Mouse (Mus musculus): ENCODE results near the gene Elf5. TPM values are rescaled to one million over a fixed set of nuclear protein-coding genes. Genes with fewer than 3 reads are reported as not detected.

The Elf5 gene
- polyA plus RNA-seq (2015; fragmentation: Nextera tagmentation; extraction: Ambion mirVana) = not detected in 2 replicates

DNA sequence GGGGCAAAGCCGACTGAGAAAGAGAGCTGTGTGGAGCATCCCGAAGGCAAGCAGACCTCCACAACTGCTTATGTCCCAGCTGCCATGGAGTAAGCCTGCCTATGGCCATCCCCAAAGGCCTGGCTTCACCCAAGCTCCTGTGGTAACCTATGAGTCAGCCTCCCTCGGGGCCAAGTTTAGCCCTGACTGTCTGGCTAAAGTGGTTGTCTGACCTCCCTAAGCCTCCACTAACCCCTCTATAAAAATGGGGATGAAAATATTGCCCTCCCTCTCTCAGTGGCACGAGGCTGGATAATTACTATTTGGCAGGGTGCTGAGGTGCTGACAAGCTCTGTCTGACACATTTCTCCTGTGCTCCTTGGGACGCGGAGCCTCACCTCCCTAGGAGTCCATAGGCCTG lies at the start of gene Elf5:
Elf5 (plus strand) TSS at position 341 of the 400 bp plus-strand sequence.
- no peak within 1 kb of the TSS for H3K9ac ChIP-seq (ENCODE audit: low read depth, low read length)
- no peaks in the 10 kb centered on the region for H3K36me3 ChIP-seq (ENCODE audit: control insufficient read depth, insufficient read depth, low read length)
- H3K4me2 ChIP-seq (ENCODE audit: low read length) = no peak within 1 kb of the TSS
- no peaks in the 10 kb centered on the region for H3K27me3 ChIP-seq (replicated peaks; ENCODE audit: control insufficient read depth, insufficient read depth, low read length)
- H3K4me3 ChIP-seq (ENCODE audit: low read length) = no peak within 1 kb of the TSS
- H3K9me3 ChIP-seq (ENCODE audit: control insufficient read depth, low read length) = no peaks in the 10 kb centered on the region
- no peaks in the 10 kb centered on the region for H3K4me1 ChIP-seq (ENCODE audit: control insufficient read depth, insufficient read depth, low read depth, low read length)
- ATAC-seq = no peak
- no peak within 1 kb of the TSS for H3K27ac ChIP-seq (ENCODE audit: low read depth, low read length)
- WGBS = 84% methylated on average over 6 of the region's 6 CpGs

DNA sequence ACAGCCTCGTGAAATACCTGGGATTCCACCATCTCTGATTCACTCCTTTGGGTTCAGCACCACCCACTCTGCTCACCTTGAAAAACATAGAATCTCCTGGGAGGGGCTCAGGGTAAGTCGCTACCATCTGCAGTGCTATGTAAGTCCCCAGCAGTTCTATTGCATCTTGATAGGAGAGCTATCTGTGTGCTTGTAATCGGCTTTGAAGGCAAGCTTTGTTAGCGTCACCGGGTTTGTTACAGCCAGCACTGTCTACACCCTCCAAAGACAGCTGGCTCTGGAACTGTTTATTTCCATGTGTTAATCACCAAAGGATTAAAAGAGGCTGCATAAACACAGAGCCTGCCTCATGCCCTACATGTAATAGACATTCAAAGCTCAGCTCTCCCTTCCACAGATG lies 38.9 kb upstream of the Elf5 start:
- H3K4me1 ChIP-seq (ENCODE audit: control insufficient read depth, insufficient read depth, low read depth, low read length) = no peaks in the 10 kb centered on the region
- H3K4me3 ChIP-seq (ENCODE audit: low read length) = no peak overlapping the region
- no peak overlapping the region for H3K27ac ChIP-seq (ENCODE audit: low read depth, low read length)
- no peaks in the 10 kb centered on the region for H3K9me3 ChIP-seq (ENCODE audit: control insufficient read depth, low read length)
- WGBS = 84% methylated on average over 5 of the region's 5 CpGs
- no peaks in the 10 kb centered on the region for H3K27me3 ChIP-seq (replicated peaks; ENCODE audit: control insufficient read depth, insufficient read depth, low read length)
- H3K4me2 ChIP-seq (ENCODE audit: low read length) = no peak overlapping the region
- ATAC-seq = no peak
- H3K9ac ChIP-seq (ENCODE audit: low read depth, low read length) = no peak overlapping the region
- H3K36me3 ChIP-seq (ENCODE audit: control insufficient read depth, insufficient read depth, low read length) = no peaks in the 10 kb centered on the region

DNA sequence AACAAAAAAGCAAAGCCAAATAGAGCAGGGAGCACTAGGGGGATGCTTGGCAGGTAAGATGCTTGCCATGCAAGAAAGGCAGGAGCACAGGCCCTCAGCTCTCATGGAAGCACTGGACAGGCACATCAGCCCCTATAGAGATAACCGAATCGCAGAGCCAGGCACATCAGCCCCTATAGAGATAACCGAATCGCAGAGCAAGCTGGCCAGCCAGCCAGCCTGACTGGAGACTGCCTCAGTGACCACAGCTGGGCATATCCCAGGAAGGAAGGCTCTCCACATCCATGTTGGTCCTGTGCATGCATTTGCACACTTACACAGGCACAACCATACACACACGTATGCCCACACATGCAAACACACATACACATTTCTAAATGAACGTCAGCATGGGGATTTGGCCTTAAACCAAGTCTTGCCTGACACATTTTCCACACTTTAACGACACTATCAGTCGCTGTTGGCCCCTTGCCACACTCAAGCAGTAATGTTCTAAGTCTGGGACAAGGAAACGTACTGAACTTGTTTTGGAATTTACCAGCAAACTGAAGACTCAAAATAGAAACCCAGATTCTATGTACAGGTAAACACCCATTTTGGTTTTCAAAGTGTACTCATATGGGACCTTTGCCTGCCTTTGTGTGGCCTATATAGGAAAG lies 31.9 kb upstream of the Elf5 start:
- Histone ChIP-seq H3K36me3 (ENCODE audit: control insufficient read depth, insufficient read depth, low read length) (no peaks in the 10 kb centered on the region), H3K9ac (ENCODE audit: low read depth, low read length) (no peak overlapping the region), H3K4me2 (ENCODE audit: low read length) (no peak overlapping the region), H3K4me1 (ENCODE audit: control insufficient read depth, insufficient read depth, low read depth, low read length) (no peaks in the 10 kb centered on the region), H3K27me3 (replicated peaks; ENCODE audit: control insufficient read depth, insufficient read depth, low read length) (no peaks in the 10 kb centered on the region), H3K9me3 (ENCODE audit: control insufficient read depth, low read length) (no peaks in the 10 kb centered on the region), H3K4me3 (ENCODE audit: low read length) (no peak overlapping the region), H3K27ac (ENCODE audit: low read depth, low read length) (no peak overlapping the region)
- WGBS = 65% methylated on average over 9 of the region's 9 CpGs
- no peak for ATAC-seq

DNA sequence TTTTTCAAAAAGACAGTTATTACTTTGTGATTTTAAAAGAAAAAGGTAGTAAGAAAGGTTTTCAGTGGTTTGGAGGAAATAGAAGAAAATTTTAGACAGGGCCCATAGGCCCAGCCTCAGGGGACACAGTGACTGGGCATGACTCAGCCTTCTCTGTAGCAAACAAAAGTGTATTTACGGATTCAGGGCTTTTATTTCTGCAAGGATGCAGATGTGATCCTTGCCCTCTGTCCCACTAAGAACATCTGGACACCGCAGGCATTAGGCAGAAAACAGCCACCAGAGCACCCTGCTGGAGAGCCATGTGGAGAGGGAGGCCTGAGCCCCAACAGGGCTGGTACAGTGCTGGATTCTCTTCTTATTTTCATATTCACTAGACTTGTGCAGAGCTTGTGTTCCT lies 29.3 kb upstream of the Elf5 start:
- no peak overlapping the region for H3K27ac ChIP-seq (ENCODE audit: low read depth, low read length)
- H3K36me3 ChIP-seq (ENCODE audit: control insufficient read depth, insufficient read depth, low read length) = no peaks in the 10 kb centered on the region
- H3K4me1 ChIP-seq (ENCODE audit: control insufficient read depth, insufficient read depth, low read depth, low read length) = no peaks in the 10 kb centered on the region
- no peak overlapping the region for H3K4me3 ChIP-seq (ENCODE audit: low read length)
- 77% methylated on average over 2 of the region's 2 CpGs for WGBS
- H3K9me3 ChIP-seq (ENCODE audit: control insufficient read depth, low read length) = no peaks in the 10 kb centered on the region
- no peak overlapping the region for H3K4me2 ChIP-seq (ENCODE audit: low read length)
- no peaks in the 10 kb centered on the region for H3K27me3 ChIP-seq (replicated peaks; ENCODE audit: control insufficient read depth, insufficient read depth, low read length)
- ATAC-seq = no peak
- no peak overlapping the region for H3K9ac ChIP-seq (ENCODE audit: low read depth, low read length)

DNA sequence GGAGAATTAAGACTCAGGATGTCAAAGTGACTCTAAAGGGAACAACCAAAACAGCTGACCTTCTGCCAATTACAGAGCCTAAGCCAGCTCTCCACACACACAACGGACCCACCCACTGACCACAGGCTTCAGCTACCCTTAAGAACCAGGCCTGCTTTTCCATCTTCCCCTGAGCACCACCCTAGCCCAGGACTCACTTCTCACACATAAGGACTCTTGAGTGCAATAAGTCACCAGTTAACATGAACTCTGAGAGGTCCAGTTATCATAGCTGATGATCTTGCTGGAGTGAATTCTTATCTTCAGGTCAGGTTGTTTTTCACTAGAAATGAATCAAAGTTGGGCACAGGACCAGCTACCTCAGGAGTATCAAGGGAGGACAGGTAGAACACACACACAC lies 23.6 kb upstream of the Elf5 start:
- no peak for ATAC-seq
- no peak overlapping the region for H3K4me3 ChIP-seq (ENCODE audit: low read length)
- H3K4me2 ChIP-seq (ENCODE audit: low read length) = no peak overlapping the region
- no peak overlapping the region for H3K9ac ChIP-seq (ENCODE audit: low read depth, low read length)
- 80% methylated on average over 1 of the region's 1 CpGs for WGBS
- peaks cover 7% of the 10 kb centered on the region; the same call in 1 of the 2 replicates for H3K4me1 ChIP-seq (ENCODE audit: control insufficient read depth, insufficient read depth, low read depth, low read length)
- no peaks in the 10 kb centered on the region for H3K9me3 ChIP-seq (ENCODE audit: control insufficient read depth, low read length)
- no peaks in the 10 kb centered on the region for H3K27me3 ChIP-seq (replicated peaks; ENCODE audit: control insufficient read depth, insufficient read depth, low read length)
- H3K27ac ChIP-seq (ENCODE audit: low read depth, low read length) = no peak overlapping the region
- no peaks in the 10 kb centered on the region for H3K36me3 ChIP-seq (ENCODE audit: control insufficient read depth, insufficient read depth, low read length)

DNA sequence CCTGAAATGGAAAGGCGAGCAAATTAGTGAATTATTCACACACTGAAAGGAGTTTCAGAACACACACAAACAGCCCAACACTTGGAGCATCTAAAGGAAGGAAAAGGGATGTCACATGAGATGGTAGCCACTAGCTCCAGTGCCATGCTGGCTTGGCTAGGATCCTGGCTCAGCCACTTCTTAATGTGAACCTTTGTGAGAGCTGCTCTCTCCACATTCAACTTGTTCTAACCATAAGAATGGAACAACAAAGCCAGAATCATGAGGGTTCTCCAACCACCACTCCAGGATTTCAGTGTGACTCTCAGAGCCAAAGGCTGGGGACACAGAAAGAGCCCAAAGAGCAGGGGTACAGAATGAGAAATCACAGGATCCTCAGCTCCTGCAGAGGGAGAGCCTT lies 23.2 kb upstream of the Elf5 start:
- Histone ChIP-seq H3K9me3 (ENCODE audit: control insufficient read depth, low read length) (no peaks in the 10 kb centered on the region), H3K36me3 (ENCODE audit: control insufficient read depth, insufficient read depth, low read length) (no peaks in the 10 kb centered on the region), H3K4me3 (ENCODE audit: low read length) (no peak overlapping the region), H3K4me2 (ENCODE audit: low read length) (no peak overlapping the region), H3K27me3 (replicated peaks; ENCODE audit: control insufficient read depth, insufficient read depth, low read length) (no peaks in the 10 kb centered on the region), H3K27ac (ENCODE audit: low read depth, low read length) (no peak overlapping the region), H3K9ac (ENCODE audit: low read depth, low read length) (no peak overlapping the region), H3K4me1 (ENCODE audit: control insufficient read depth, insufficient read depth, low read depth, low read length) (peaks cover 7% of the 10 kb centered on the region; the same call in 1 of the 2 replicates)
- WGBS = 90% methylated on average over 1 of the region's 1 CpGs
- no peak for ATAC-seq

DNA sequence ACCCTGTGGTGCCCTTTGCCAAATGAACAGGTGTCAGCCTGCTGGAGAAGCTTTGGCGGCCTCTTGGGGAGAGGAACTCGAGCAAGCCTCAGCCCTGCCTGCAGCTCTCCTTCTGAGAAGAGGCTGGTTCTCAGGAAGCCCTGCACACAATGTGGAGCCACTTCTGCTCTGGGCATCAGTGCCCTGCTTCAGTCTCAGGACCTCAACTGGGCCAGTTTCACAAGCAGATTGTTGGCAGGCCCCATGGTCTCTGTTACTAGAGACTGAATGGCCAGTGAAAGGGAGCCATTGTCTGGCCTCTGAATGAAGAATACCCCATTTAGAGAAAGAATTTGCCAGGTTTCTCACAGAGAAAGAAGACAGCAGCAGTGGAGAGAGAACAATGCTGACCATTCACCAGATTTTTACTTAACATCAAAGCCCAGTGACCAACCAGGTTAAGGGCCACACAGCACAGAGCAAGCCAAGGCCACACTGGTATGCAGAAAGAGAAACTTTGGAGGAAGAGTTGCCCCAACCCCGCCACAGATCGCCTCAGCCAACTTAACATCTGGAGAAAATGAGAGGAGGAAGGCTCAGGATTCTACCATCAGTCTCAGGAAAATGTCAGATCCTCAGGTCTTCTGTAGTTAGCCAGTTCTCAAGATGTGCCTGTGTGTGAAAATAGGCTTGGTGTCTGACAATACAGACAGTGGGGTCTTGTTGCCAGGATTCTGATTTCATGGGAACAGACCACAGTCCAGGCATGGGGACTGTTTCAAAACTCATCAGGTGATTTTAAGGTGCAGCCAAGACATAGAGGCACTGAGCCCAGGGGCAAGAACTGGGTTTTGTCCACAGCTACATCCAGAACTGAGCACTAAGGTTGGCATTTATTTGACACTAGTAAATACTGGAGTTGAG lies 21.2 kb upstream of the Elf5 start:
- peaks cover 7% of the 10 kb centered on the region; the same call in 1 of the 2 replicates for H3K4me1 ChIP-seq (ENCODE audit: control insufficient read depth, insufficient read depth, low read depth, low read length)
- H3K36me3 ChIP-seq (ENCODE audit: control insufficient read depth, insufficient read depth, low read length) = no peaks in the 10 kb centered on the region
- 32% methylated on average over 4 of the region's 4 CpGs for WGBS
- no peak overlapping the region for H3K4me2 ChIP-seq (ENCODE audit: low read length)
- H3K27ac ChIP-seq (ENCODE audit: low read depth, low read length) = peak overlapping the region; percentile 68
- no peaks in the 10 kb centered on the region for H3K9me3 ChIP-seq (ENCODE audit: control insufficient read depth, low read length)
- no peak overlapping the region for H3K4me3 ChIP-seq (ENCODE audit: low read length)
- H3K27me3 ChIP-seq (replicated peaks; ENCODE audit: control insufficient read depth, insufficient read depth, low read length) = no peaks in the 10 kb centered on the region
- H3K9ac ChIP-seq (ENCODE audit: low read depth, low read length) = no peak overlapping the region
- ATAC-seq = peak; percentile 91

DNA sequence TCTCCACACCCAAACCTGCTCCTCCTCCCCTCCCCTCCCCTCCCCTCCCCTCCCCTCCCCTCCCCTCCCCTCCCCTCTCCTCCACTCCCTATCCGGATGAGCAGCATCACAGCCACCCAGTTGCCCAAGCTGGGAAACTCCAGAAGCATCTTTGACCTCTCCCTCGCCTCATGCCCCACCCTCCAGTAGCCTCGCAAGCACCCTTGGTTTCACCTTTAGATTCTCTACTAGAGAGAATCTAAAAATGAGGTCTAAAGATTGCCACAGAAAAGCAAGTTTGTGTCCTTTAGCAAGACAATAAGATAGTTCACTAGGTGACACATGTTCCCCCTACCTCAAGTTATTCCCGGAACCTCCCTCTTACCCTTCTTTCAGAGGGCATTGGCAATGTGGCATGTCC lies 19.9 kb upstream of the Elf5 start:
- no peak for ATAC-seq
- H3K4me1 ChIP-seq (ENCODE audit: control insufficient read depth, insufficient read depth, low read depth, low read length) = peaks cover 7% of the 10 kb centered on the region; the same call in 1 of the 2 replicates
- no peaks in the 10 kb centered on the region for H3K9me3 ChIP-seq (ENCODE audit: control insufficient read depth, low read length)
- no peak overlapping the region for H3K27ac ChIP-seq (ENCODE audit: low read depth, low read length)
- H3K4me2 ChIP-seq (ENCODE audit: low read length) = no peak overlapping the region
- no peaks in the 10 kb centered on the region for H3K36me3 ChIP-seq (ENCODE audit: control insufficient read depth, insufficient read depth, low read length)
- 73% methylated on average over 4 of the region's 4 CpGs for WGBS
- H3K4me3 ChIP-seq (ENCODE audit: low read length) = no peak overlapping the region
- no peaks in the 10 kb centered on the region for H3K27me3 ChIP-seq (replicated peaks; ENCODE audit: control insufficient read depth, insufficient read depth, low read length)
- H3K9ac ChIP-seq (ENCODE audit: low read depth, low read length) = no peak overlapping the region

DNA sequence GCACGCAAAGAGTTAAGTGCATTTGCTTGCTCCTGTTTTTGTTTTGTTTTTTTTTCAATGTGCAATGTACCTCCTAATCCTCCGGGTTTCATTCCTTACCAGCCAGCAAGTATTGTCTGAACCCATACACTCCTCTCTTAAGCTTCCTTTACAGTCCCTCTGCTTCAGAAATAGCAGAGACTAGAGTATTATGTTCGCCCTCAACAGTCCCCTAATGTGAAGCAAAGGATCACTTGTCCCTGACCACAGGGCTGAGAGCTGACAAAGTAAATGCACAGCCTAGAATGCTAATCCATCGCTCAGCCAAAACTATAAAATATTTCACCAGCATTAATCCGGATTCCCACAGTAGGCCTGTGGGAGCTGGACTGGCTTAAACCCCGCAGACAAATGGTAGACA lies 13.4 kb upstream of the Elf5 start:
- Histone ChIP-seq H3K27ac (ENCODE audit: low read depth, low read length) (no peak overlapping the region), H3K4me1 (ENCODE audit: control insufficient read depth, insufficient read depth, low read depth, low read length) (no peaks in the 10 kb centered on the region), H3K36me3 (ENCODE audit: control insufficient read depth, insufficient read depth, low read length) (no peaks in the 10 kb centered on the region), H3K4me2 (ENCODE audit: low read length) (no peak overlapping the region), H3K4me3 (ENCODE audit: low read length) (no peak overlapping the region), H3K9ac (ENCODE audit: low read depth, low read length) (no peak overlapping the region), H3K9me3 (ENCODE audit: control insufficient read depth, low read length) (no peaks in the 10 kb centered on the region), H3K27me3 (replicated peaks; ENCODE audit: control insufficient read depth, insufficient read depth, low read length) (no peaks in the 10 kb centered on the region)
- 70% methylated on average over 6 of the region's 6 CpGs for WGBS
- no peak for ATAC-seq
